Mouse (Mus musculus) testis, postnatal 10 days (tissue): Measurements from ENCODE around the gene Dnajb5.
A peak's percentile ranks its signal among the peaks of the same experiment; 100 is the strongest.

Experiments used
- DNase-seq: peaks from one replicate; pipeline ENCODE4 v3.0.0; 2021; ENCODE audit warnings: low spot score

The Dnajb5 gene

GRCm38 (mm10) chr4:42949676-42950051 is at the start of gene Dnajb5:
Gene Dnajb5, plus strand, starts transcription at chr4:42949814.
- DNase-seq: peak; percentile 96

DNA sequence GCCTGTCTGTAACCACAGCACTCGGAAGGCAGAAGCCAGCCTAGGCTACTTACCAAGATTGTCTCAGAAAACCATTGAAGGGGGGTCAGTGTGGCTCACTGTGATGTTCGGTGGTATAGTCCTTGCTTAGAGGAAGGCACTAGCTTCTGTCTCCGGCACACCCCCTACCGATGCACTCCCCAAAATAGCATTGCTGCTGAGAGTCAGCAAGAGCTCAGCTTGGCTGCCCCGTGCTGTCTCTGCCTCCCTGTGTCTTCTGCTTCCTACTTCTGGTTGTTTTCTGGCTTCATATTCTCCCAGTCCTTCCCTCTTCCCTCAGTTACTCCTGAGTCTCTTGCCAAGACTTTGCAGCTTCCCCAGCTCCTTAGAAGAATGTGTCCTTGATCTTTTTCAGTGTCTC is 48.7 kb upstream of the Dnajb5 start:
- peak; percentile 38 for DNase-seq

- DNase-seq: peak; percentile 65
These were observed 47.4 kb upstream of the Dnajb5 start for GRCm38 (mm10) chr4:42902174-42902573.

DNA sequence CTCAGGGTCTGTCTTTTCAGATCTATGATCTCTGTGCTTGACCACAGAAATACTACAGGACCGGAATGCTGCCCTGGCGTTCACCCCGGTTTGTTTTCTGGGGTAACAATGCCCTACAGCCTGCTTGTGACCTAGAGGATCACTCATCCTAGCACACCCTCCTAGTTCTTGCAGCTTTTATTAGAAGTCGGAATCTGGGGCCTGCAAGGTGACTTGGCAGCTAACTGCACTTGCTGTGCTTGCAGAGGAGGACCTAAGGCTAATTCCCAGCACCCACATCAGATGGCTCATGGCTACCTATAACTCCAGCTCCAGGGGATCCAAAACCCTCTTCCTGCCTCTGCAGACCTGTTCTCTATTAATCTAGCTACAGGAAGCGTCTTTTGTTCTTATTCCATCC is 46.9 kb upstream of the Dnajb5 start:
- DNase-seq: peak; percentile 25

DNA sequence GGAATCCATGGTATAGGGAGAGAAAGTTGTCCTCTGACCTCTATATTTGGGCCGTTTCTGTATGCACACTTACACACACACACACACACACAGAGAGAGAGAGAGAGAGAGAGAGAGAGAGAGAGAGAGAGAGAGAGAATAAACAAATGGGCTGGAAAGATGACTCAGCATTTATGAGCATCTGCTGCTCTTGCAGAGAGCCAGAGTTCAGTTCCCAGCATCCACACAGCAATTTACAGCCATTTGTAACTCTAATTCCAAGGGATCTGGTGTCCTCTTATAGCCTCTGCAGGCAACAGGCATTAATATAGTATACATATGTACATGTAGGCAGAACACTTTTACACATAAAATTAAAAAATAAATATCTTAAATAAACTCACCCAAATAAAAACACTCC is 45.7 kb upstream of the Dnajb5 start:
- DNase-seq: no peak

- DNase-seq: peak; percentile 15
These were observed 45.1 kb upstream of the Dnajb5 start for GRCm38 (mm10) chr4:42904523-42904922.

- DNase-seq: peak; percentile 11
These were observed 44.6 kb upstream of the Dnajb5 start for GRCm38 (mm10) chr4:42904966-42905365.

GRCm38 (mm10) chr4:42913391-42913790 is 36.2 kb upstream of the Dnajb5 start:
- peak; percentile 21 for DNase-seq

- DNase-seq: peak; percentile 16
These were observed 34.3 kb upstream of the Dnajb5 start for GRCm38 (mm10) chr4:42915311-42915710.

GRCm38 (mm10) chr4:42915966-42916365 is 33.6 kb upstream of the Dnajb5 start:
- peak; percentile 31 for DNase-seq

DNA sequence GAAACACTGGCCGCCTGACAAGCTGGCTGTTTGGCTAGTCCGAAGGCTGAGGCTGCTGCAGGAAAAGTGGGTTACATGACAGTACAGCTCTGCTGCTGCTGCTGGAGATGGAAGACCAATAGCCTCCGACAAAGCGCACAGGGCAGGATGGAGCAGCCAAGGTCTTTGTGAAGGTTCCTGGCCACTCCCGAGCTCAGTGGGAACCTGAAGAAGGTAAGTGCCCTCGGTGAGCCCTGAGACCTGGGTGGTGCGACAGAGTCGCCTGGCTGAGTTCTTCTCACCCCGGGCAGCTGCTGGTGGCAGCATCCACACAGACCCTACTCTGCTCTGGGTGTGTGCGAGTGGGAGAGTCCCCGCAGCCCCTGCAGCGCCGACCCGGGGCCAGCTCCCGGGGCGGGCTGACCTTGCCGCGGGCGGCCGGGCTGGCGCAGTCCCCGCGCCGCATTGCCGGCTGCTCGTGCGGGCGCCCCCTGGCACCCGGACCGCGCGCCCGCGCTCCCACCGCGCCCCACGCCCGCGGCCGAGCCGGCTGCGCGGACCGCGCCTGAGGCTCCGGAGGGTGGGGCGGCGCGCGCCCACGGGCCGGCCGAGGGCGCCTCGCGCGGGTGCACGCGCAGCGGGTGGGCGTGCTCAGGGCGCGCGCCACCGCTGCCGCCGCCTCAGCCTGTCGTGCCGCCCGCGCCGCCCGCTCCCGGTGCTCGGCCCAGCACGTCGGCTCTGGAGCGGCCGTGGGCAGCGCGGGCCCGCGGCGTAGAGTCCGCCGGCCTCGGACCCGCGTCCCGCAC is 32.8 kb upstream of the Dnajb5 start, which contains the start of gene Phf24:
Phf24 (plus strand) TSS at position 44 of the 785 bp plus-strand sequence.
- peak; percentile 54 for DNase-seq

GRCm38 (mm10) chr4:42917402-42917774 is 32.2 kb upstream of the Dnajb5 start:
- peak; percentile 54 for DNase-seq

GRCm38 (mm10) chr4:42920726-42921125 is 28.9 kb upstream of the Dnajb5 start:
- DNase-seq: peak; percentile 16

DNA sequence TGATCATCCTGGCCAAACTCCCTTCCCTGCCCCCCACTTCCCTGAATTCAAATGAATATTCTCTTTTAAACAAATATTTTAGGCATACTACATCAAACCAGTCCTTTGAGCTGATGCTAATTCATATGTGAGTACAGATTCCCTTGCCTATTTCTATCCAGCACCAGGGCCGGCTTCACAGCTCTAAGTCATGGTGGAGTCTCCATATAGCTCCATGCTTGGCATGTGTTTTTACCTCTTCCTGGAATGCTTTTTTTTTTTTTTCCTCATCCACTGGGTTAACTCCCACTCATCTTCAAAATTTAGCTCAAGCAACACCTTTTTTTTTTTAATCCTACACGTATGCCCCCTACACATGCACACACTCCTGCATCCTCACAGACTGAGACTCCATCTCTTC is 28.1 kb upstream of the Dnajb5 start:
- DNase-seq: no peak

DNA sequence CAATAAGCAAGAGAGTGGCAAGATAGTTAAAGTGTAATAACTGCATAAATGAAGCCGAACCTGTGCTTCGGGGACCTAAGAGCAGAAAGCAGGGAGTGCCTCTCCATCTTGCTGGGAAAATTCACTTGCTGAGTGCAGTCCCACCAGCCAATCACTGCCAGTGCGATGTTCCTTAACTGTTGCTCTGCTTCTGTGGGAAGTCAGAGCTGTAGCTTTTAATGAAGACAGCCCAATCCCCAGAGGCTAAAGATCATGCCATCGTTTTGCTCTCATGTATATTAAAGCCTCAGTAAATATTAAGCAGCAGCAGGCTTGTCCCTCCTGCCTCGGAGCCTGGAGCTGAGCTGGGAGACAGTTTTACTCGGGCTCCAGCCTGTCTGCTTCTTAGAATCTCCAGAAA is 27.6 kb upstream of the Dnajb5 start:
- DNase-seq: no peak

GRCm38 (mm10) chr4:42922461-42922860 is 27.2 kb upstream of the Dnajb5 start:
- DNase-seq: peak; percentile 31

DNA sequence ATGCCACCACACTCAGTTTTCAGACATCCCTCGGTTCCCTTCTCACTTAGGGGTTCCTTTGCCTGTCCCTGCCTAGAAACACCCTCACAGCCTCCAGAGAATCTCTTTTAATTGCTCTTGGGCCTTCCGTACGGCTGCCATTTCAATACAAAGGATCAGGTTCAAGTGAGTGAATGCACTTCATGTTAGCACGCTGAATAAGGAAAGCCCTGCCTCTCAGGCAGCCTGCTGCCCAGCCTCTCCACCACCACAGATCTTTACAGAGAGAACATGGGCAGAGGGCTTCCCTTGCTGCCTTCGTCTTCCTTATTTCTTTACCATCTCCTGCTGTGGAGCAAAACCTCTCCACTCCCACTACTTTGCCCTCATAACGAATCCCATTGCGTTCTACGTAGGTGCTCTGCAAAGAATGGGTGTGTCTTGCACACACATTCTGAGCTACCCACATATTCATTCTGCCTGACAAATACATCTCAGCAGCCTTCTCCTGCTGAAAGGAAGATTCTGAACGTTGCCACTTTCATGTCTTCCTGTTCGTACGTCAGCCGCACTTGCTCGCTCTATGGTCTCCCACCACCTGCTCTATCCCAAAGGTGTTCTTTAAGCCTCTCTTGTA is 25.4 kb upstream of the Dnajb5 start:
- peak; percentile 12 for DNase-seq

GRCm38 (mm10) chr4:42928209-42928608 is 21.4 kb upstream of the Dnajb5 start:
- DNase-seq: peak; percentile 30

GRCm38 (mm10) chr4:42928952-42929351 is 20.7 kb upstream of the Dnajb5 start:
- DNase-seq: peak; percentile 27

- peak; percentile 30 for DNase-seq
These were observed 17.2 kb upstream of the Dnajb5 start for GRCm38 (mm10) chr4:42932229-42932969.

GRCm38 (mm10) chr4:42933630-42934029 is 16.0 kb upstream of the Dnajb5 start:
- DNase-seq: peak; percentile 72

- no peak for DNase-seq
These were observed 8.2 kb upstream of the Dnajb5 start for GRCm38 (mm10) chr4:42941396-42941795.

GRCm38 (mm10) chr4:42943341-42943740 is 6.3 kb upstream of the Dnajb5 start:
- DNase-seq: no peak
